ENCODE assay signal across 8 mouse cellular contexts in genomic region chr6:85431842-85432431, GRCm38 (mm10). TPM values are rescaled to one million over a fixed set of nuclear protein-coding genes. Genes with fewer than 3 reads are reported as not detected.
A peak's percentile ranks its signal among the peaks of the same experiment; 100 is the strongest.
DNase-seq lines count a peak whose midpoint lies in the region; ATAC-seq lines count a peak whose summit lies in the region.

Gene Smyd5 (plus strand): TSS chr6:85431989.

- H3K27me3 ChIP-seq in hindbrain, embryonic 10.5 days (ENCODE audit: insufficient read depth, poor library complexity, severe bottlenecking) = peaks cover 11% of the 10 kb centered on the region
- H3K27me3 ChIP-seq in lung, embryonic 16.5 days (ENCODE audit: control insufficient read depth, insufficient read depth, low read depth, low read length) = no peaks in the 10 kb centered on the region

- H3K9me3 ChIP-seq in hindbrain, embryonic 10.5 days = no peaks in the 10 kb centered on the region
- H3K9me3 ChIP-seq in lung, embryonic 16.5 days (ENCODE audit: control insufficient read depth, low read length) = no peaks in the 10 kb centered on the region

- peak within 1 kb of the TSS; percentile 91 for H3K4me3 ChIP-seq in hindbrain, embryonic 10.5 days
- peak within 1 kb of the TSS; percentile 80 for H3K4me3 ChIP-seq in lung, embryonic 16.5 days (ENCODE audit: low read length)

- peak within 1 kb of the TSS; percentile 79 for H3K4me2 ChIP-seq in lung, embryonic 16.5 days (ENCODE audit: low read depth, low read length)

- H3K36me3 ChIP-seq in hindbrain, embryonic 10.5 days = no peaks in the 10 kb centered on the region
- H3K36me3 ChIP-seq in lung, embryonic 16.5 days (ENCODE audit: control insufficient read depth, insufficient read depth, low read length) = no peaks in the 10 kb centered on the region

- peak within 1 kb of the TSS; percentile 81 for H3K9ac ChIP-seq in lung, embryonic 16.5 days (ENCODE audit: low read length)

- H3K4me1 ChIP-seq in hindbrain, embryonic 10.5 days (replicated peaks) = peaks cover 22% of the 10 kb centered on the region
- H3K4me1 ChIP-seq in lung, embryonic 16.5 days (replicated peaks; ENCODE audit: control insufficient read depth, insufficient read depth, low read length) = peaks cover 6% of the 10 kb centered on the region

- ATAC-seq in lung, embryonic 16.5 days (ENCODE audit: low read depth) = peak; percentile 91

- DNase-seq in NIH3T3 (ENCODE audit: low read depth) = peak; percentile 95
- peak; percentile 81 for DNase-seq in cerebellum, adult 9-11 months
- DNase-seq in frontal cortex, adult 2 months (ENCODE audit: extremely low spot score in 1 of 2, low spot score in 1 of 2) = peak; percentile 60 to 85
- DNase-seq in hindbrain, embryonic 10.5 days (ENCODE audit: low spot score) = peak; percentile 89
- peak; percentile 82 for DNase-seq in layer of hippocampus, adult 9-11 months
- DNase-seq in ovary, adult 18-20 months (ENCODE audit: low spot score) = peak; percentile 76
- DNase-seq in thymus, postnatal 10 days (ENCODE audit: low spot score in 2 of 2) = peak; percentile 80 to 85

- H3K27ac ChIP-seq in hindbrain, embryonic 10.5 days = peak within 1 kb of the TSS; percentile 90
- H3K27ac ChIP-seq in lung, embryonic 16.5 days (ENCODE audit: low read length) = no peak within 1 kb of the TSS

- 0% methylated on average over 39 of the region's 39 CpGs for WGBS in hindbrain, embryonic 10.5 days
- WGBS in lung, embryonic 16.5 days = under 1% methylated on average over 36 of the region's 39 CpGs

RNA-seq across cellular contexts. Expression of gene Smyd5, which starts in this region (rescaled TPM):
- 62.9 and 70.6 TPM in 2 replicates for polyA plus RNA-seq in frontal cortex, adult 2 months (2012; rRNA removed)
- polyA plus RNA-seq in hindbrain, embryonic 10.5 days (2016; fragmentation: Nextera tagmentation; extraction: Ambion mirVana) = 69.3 and 82.0 TPM in 2 replicates
- polyA plus RNA-seq in lung, embryonic 16.5 days (2015; fragmentation: Nextera tagmentation; extraction: Ambion mirVana) = 53.4 and 55.2 TPM in 2 replicates
